Mouse (Mus musculus) retina, postnatal 1 day (tissue): ENCODE data around the gene 4933428G20Rik.

ENCODE experiments used
- DNase-seq: peaks from one replicate; pipeline ENCODE4 v3.0.0-alpha.2; 2012

4933428G20Rik gene

GRCm38 (mm10) chr11:97461307-97461820 is 38.8 kb downstream of the 4933428G20Rik start:
- no peak for DNase-seq

DNA sequence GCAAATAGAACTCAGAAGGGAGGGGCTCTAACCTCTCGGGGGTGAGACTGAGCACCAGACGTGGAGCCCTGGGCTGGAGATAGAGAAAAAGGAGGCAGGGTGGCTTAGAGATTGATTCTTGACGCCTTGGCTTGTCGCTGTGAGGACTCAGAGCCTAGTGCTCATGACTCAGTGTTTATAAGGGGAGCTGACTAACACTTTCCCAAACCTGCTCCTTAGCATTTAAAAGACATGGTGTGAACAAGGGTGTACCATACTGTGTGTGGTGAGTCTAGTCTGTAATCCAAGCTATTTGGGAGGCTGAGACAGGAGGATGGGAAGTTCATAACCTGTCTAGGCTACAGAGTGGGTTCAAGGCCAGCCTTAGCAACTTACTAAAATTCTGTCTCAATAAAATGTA is 43.0 kb downstream of the 4933428G20Rik start:
- no peak for DNase-seq

DNA sequence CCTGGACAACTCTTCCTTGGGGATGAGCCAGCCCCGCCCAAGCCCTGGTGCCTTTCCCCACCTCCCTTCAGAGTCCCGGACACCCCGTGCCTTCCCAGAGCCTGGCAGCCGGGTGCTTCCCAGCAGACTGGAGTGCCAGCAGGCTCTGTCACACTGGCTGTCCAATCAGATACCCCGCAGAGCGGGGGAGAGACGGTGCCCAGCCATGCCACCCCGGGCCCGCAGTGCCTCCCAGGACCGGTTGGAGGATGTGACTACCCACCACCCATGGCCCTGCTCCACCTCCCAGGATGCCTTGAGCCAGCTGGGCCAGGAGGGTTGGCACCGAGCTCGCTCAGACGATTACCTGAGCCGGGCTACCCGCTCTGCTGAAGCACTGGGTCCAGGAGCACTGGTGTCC is 48.5 kb downstream of the 4933428G20Rik start:
- DNase-seq, result no peak

- DNase-seq, result no peak
Measured at GRCm38 (mm10) chr11:97450305-97450922, 49.7 kb downstream of the 4933428G20Rik start.

DNA sequence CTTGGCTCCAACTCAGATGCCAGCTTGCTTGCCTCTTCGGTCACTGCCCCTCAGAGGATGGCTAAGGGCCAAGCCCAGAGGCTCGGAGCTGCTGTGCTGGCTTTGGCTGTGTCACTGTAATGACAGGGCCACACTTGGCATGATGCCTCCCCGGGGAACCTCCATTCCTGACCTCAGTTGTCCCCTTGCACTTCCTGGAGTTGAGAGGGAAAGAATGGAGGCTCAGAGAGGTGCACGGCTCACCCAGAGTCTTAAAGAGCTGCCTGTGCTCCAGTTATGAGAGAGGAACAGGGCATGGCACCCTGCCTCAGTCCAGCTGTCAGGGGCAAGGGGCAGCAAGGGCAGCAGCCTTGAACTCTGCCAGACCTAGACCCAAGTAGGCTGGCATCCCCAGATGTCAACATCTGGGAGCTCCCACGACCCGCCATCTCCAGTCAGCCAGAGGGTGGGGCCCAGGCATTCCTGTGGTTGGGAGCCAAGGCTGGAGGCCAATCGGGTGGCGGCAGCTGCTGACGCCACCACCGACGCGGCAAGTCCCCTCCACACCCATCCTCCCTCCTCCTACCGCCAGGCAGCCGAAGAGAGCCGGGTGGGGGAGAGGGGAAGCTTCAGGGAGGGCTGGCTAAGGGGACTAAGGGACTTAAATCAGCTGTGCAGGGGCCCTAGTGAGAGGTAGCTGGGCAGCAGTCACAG is 50.4 kb downstream of the 4933428G20Rik start:
- peak; percentile 89 for DNase-seq

- no peak for DNase-seq
Measured at GRCm38 (mm10) chr11:97448611-97449394, 51.3 kb downstream of the 4933428G20Rik start.

DNA sequence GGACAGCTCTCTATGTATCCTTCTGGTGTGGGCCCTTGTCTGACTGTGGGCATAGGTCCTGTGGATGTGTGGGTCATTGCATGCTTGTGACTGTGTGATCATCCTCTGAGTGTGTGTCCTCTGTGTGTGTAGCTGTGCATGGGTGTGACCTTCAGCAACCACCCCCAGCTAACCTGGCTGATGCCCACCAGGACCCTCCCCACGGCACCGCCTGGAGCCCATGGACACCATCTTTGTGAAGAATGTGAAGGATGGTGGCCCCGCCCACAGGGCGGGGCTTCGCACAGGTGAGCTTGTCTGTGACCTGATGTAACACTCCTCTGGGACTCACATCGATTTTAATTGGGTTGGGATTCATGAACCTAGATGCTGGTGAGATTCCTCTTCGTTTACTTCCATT is 52.2 kb downstream of the 4933428G20Rik start:
- no peak for DNase-seq

GRCm38 (mm10) chr11:97445999-97446511 is 54.1 kb downstream of the 4933428G20Rik start:
- DNase-seq, result no peak

- no peak for DNase-seq
Measured at GRCm38 (mm10) chr11:97445596-97445995, 54.5 kb downstream of the 4933428G20Rik start.

DNA sequence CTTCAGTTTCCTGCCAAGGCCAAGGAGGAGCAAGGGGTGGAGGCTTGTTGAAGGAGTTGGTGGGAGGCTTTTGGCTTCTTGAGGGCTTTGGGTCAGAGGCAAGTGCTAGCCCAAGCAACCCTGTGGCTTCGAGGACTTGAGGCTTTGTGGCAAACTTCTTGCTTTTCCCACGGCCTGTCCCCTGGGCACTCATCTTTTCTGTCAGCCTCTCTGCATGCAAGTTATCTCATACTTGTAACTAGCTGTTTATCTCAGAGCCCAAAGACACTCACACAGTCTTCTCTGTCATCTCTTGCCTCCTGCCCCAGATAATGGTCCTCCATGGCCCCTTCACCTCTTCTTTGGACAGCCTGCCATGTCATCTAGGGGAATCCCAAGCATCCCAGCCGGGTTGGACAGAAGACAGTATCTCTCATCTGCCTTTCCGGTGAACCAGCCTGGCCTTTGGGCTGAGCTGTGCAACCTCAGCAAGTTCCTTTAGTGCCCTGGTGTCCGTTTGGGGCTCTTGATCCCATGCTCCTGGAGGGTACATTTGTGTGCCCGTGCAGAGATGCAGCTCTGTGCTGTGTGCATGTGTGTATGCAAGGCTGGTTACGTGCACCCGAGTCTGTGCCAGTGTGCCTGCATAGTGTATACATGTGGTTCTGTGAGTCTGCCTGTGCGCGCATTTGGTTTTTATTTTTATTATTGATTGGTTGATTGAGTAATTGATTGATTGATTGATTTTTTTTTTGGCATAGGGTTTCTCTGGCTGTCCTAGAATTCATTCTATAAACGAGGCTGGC is 57.1 kb downstream of the 4933428G20Rik start:
- DNase-seq, result no peak

GRCm38 (mm10) chr11:97441658-97442125 is 58.4 kb downstream of the 4933428G20Rik start:
- peak; percentile 91 for DNase-seq

DNA sequence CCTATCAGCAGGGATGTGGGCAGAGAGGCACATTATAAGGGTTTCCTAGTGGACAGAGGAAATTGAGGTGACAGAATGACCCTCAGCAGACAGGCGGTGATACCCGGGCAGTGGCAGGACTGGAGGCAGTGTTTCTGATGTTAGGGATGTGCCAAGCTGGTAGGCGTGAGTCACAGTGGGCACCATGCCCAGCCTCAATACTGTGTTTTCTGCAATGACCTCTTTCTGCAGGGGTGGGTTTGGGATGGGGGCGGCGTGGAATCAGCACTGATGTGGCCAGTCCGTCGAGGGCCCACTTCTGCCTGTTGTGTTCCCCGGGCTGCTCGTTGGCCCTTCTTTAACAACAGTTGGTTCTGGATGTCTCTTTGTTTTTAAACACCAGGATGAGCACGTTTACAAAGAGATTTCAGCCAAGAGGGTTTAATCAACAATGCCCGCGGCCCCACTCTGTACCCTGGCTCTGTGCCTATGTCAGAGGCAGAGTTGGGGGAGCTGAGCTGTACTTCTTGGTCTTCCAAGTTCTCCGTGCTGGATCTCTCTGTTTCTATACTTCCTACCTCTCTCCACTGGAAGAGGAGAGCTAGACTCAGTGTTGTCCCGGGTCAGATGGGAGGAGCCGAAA is 59.0 kb downstream of the 4933428G20Rik start:
- peak; percentile 82 for DNase-seq
